Mouse (Mus musculus) hindbrain, embryonic 11.5 days (tissue): ENCODE results near the gene Npy. TPM values are rescaled to one million over a fixed set of nuclear protein-coding genes. Genes with fewer than 3 reads are reported as not detected.

Experiments used
- ATAC-seq: fragments of 200-750 bp; cut with Nextera tagmentation; 2 replicates; pipeline ENCODE4 v1.8.0; 2017; ENCODE audit warnings: mild to moderate bottlenecking, moderate TSS enrichment, moderate library complexity; ENCODE audit not compliant: low FRiP score
- DNase-seq: peaks from one replicate; pipeline ENCODE4 v3.0.0-alpha.2; 2015; ENCODE audit warnings: low spot score
- H3K27ac ChIP-seq: fragments of 300-500 bp; sonication (generic); 2 replicates; pipeline ENCODE4 v1.5.1; 2014; ENCODE audit warnings: mild to moderate bottlenecking, low read depth, low read length
- H3K27me3 ChIP-seq: fragments of 300-500 bp; sonication (generic); 2 replicates; pipeline ENCODE4 v1.6.1; 2014; ENCODE audit warnings: mild to moderate bottlenecking, low read length, moderate library complexity, mixed read lengths; ENCODE audit not compliant: control insufficient read depth, insufficient read depth
- H3K36me3 ChIP-seq: fragments of 300-500 bp; sonication (generic); 2 replicates; pipeline ENCODE4 v1.6.1; 2014; ENCODE audit warnings: mild to moderate bottlenecking, low read length, moderate library complexity, mixed read lengths; ENCODE audit not compliant: control insufficient read depth, insufficient read depth
- H3K4me1 ChIP-seq: fragments of 300-500 bp; sonication (generic); replicated peaks from 2 replicates; pipeline ENCODE4 v1.6.1; 2014; ENCODE audit warnings: low read length, mixed read lengths; ENCODE audit not compliant: control insufficient read depth, insufficient read depth
- H3K4me2 ChIP-seq: fragments of 300-500 bp; sonication (generic); replicated peaks from 2 replicates; pipeline ENCODE4 v1.6.1; 2014; ENCODE audit warnings: mild to moderate bottlenecking, low read depth, low read length
- H3K4me3 ChIP-seq: fragments of 300-500 bp; sonication (generic); 2 replicates; pipeline ENCODE4 v1.5.1; 2014; ENCODE audit warnings: low read depth, low read length
- H3K9ac ChIP-seq: fragments of 300-500 bp; sonication (generic); 2 replicates; pipeline ENCODE4 v1.6.1; 2014; ENCODE audit warnings: low read depth, low read length
- H3K9me3 ChIP-seq: fragments of 300-500 bp; sonication (generic); 2 replicates; pipeline ENCODE4 v1.6.1; 2016; ENCODE audit warnings: low read length; ENCODE audit not compliant: control insufficient read depth
- WGBS: fragments of 180-500 bp; shearing (Covaris S2); extraction: QIAGEN DNeasy Blood & Tissue Kit; methylation state at CpG from one replicate; pipeline ENCODE4 v1.1.7; 2014; 5-methylcytosine and 5-hydroxymethylcytosine counted together
- polyA plus RNA-seq: library from polyadenylated mRNA; unstranded; fragments of >200 nt; fragmentation: Nextera tagmentation; extraction: Ambion mirVana; gene quantifications from 2 replicates; pipeline ENCODE4 v1.2.1, GENCODE M21; 2014

Gene Npy
- polyA plus RNA-seq, 1 experiment from 2014 or later: 7.4 TPM

GRCm38 (mm10) chr6:49792524-49792923 lies 30.0 kb upstream of the Npy start:
- Histone ChIP-seq H3K36me3 (no peaks in the 10 kb centered on the region), H3K9me3 (no peaks in the 10 kb centered on the region), H3K4me3 (no peak overlapping the region), H3K27ac (no peak overlapping the region), H3K27me3 (no peaks in the 10 kb centered on the region), H3K9ac (no peak overlapping the region), H3K4me2 (no peak overlapping the region), H3K4me1 (no peaks in the 10 kb centered on the region)
- DNase-seq (no peak), ATAC-seq (no peak)
- 76% methylated on average over 12 of the region's 12 CpGs for WGBS

GRCm38 (mm10) chr6:49804105-49804504 lies 18.4 kb upstream of the Npy start:
- ATAC-seq (no peak), DNase-seq (no peak)
- H3K4me3 ChIP-seq: no peak overlapping the region
- 65% methylated on average over 8 of the region's 8 CpGs for WGBS
- no peak overlapping the region for H3K4me2 ChIP-seq
- H3K9ac ChIP-seq: no peak overlapping the region
- H3K9me3 ChIP-seq: no peaks in the 10 kb centered on the region
- H3K4me1 ChIP-seq: no peaks in the 10 kb centered on the region
- no peaks in the 10 kb centered on the region for H3K27me3 ChIP-seq
- H3K36me3 ChIP-seq: no peaks in the 10 kb centered on the region
- no peak overlapping the region for H3K27ac ChIP-seq

- 22% methylated on average over 13 of the region's 13 CpGs for WGBS
- Histone ChIP-seq H3K9ac (no peak overlapping the region), H3K4me1 (no peaks in the 10 kb centered on the region), H3K36me3 (no peaks in the 10 kb centered on the region), H3K9me3 (no peaks in the 10 kb centered on the region), H3K4me3 (0 out of 2 replicates have a peak overlapping the region, but pooled peaks have one; percentile 3), H3K27ac (no peak overlapping the region), H3K27me3 (no peaks in the 10 kb centered on the region), H3K4me2 (peak overlapping the region; percentile 29)
- peak; percentile 46 for DNase-seq
- no peak for ATAC-seq
These were observed 14.4 kb upstream of the Npy start for GRCm38 (mm10) chr6:49808076-49808475.

GRCm38 (mm10) chr6:49817183-49817582 lies 5.3 kb upstream of the Npy start:
- H3K36me3 ChIP-seq: no peaks in the 10 kb centered on the region
- H3K27ac ChIP-seq: no peak overlapping the region
- peaks cover 2% of the 10 kb centered on the region; the same call in 1 of the 2 replicates for H3K4me1 ChIP-seq
- DNase-seq (no peak), ATAC-seq (no peak)
- no peak overlapping the region for H3K4me3 ChIP-seq
- peaks cover 10% of the 10 kb centered on the region for H3K27me3 ChIP-seq
- H3K4me2 ChIP-seq: no peak overlapping the region
- WGBS: 76% methylated on average over 5 of the region's 5 CpGs
- no peak overlapping the region for H3K9ac ChIP-seq
- H3K9me3 ChIP-seq: no peaks in the 10 kb centered on the region

- no peaks in the 10 kb centered on the region for H3K9me3 ChIP-seq
- DNase-seq (no peak), ATAC-seq (no peak)
- no peak overlapping the region for H3K9ac ChIP-seq
- H3K27me3 ChIP-seq: peaks cover 15% of the 10 kb centered on the region
- H3K4me2 ChIP-seq: no peak overlapping the region
- H3K4me3 ChIP-seq: no peak overlapping the region
- H3K27ac ChIP-seq: no peak overlapping the region
- WGBS: 79% methylated on average over 6 of the region's 6 CpGs
- H3K4me1 ChIP-seq: peaks cover 7% of the 10 kb centered on the region
- H3K36me3 ChIP-seq: no peaks in the 10 kb centered on the region
These were observed 4.9 kb upstream of the Npy start for GRCm38 (mm10) chr6:49817625-49818024.

- H3K4me2 ChIP-seq: peak overlapping the region; percentile 80
- H3K36me3 ChIP-seq: no peaks in the 10 kb centered on the region
- no peaks in the 10 kb centered on the region for H3K9me3 ChIP-seq
- no peak for ATAC-seq
- no peak overlapping the region; the same call in 1 of the 2 replicates for H3K9ac ChIP-seq
- H3K4me3 ChIP-seq: peak overlapping the region; percentile 40
- H3K27me3 ChIP-seq: peaks cover 29% of the 10 kb centered on the region
- peaks cover 8% of the 10 kb centered on the region for H3K4me1 ChIP-seq
- no peak for DNase-seq
- under 1% methylated on average over 10 of the region's 10 CpGs for WGBS
- H3K27ac ChIP-seq: no peak overlapping the region
These were observed 341 bp downstream of the Npy start for GRCm38 (mm10) chr6:49822871-49823230.

- ATAC-seq: no peak
- Histone ChIP-seq H3K9me3 (no peaks in the 10 kb centered on the region), H3K4me3 (0 out of 2 replicates have a peak overlapping the region, but pooled peaks have one; percentile 10), H3K9ac (no peak overlapping the region), H3K27ac (no peak overlapping the region), H3K36me3 (no peaks in the 10 kb centered on the region), H3K4me1 (peaks cover 8% of the 10 kb centered on the region), H3K4me2 (no peak overlapping the region), H3K27me3 (peaks cover 29% of the 10 kb centered on the region)
- 4% methylated on average over 15 of the region's 15 CpGs for WGBS
- DNase-seq: peak; percentile 49
These were observed 861 bp downstream of the Npy start for GRCm38 (mm10) chr6:49823371-49823770.

- Histone ChIP-seq H3K9ac (no peak overlapping the region), H3K27me3 (peaks cover 29% of the 10 kb centered on the region), H3K9me3 (no peaks in the 10 kb centered on the region), H3K4me3 (no peak overlapping the region), H3K36me3 (no peaks in the 10 kb centered on the region), H3K4me2 (no peak overlapping the region), H3K27ac (no peak overlapping the region), H3K4me1 (peaks cover 8% of the 10 kb centered on the region)
- ATAC-seq: no peak
- WGBS: 14% methylated on average over 2 of the region's 2 CpGs
- peak; percentile 36 for DNase-seq
These were observed 1.3 kb downstream of the Npy start for GRCm38 (mm10) chr6:49823821-49824220.

GRCm38 (mm10) chr6:49831579-49831978 lies 9.1 kb downstream of the Npy start:
- Histone ChIP-seq H3K4me1 (no peaks in the 10 kb centered on the region), H3K4me3 (no peak overlapping the region), H3K27ac (no peak overlapping the region), H3K9ac (no peak overlapping the region), H3K4me2 (no peak overlapping the region), H3K36me3 (no peaks in the 10 kb centered on the region), H3K9me3 (no peaks in the 10 kb centered on the region), H3K27me3 (no peaks in the 10 kb centered on the region)
- 81% methylated on average over 2 of the region's 2 CpGs for WGBS
- ATAC-seq (no peak), DNase-seq (no peak)
